Mouse (Mus musculus): Measurements from ENCODE around the gene Hapln1. TPM values are rescaled to one million over a fixed set of nuclear protein-coding genes. Genes with fewer than 3 reads are reported as not detected.

Gene Hapln1
- total RNA-seq, 2 experiments from 2014 or later, result 0.67 to 3.6 TPM

DNA sequence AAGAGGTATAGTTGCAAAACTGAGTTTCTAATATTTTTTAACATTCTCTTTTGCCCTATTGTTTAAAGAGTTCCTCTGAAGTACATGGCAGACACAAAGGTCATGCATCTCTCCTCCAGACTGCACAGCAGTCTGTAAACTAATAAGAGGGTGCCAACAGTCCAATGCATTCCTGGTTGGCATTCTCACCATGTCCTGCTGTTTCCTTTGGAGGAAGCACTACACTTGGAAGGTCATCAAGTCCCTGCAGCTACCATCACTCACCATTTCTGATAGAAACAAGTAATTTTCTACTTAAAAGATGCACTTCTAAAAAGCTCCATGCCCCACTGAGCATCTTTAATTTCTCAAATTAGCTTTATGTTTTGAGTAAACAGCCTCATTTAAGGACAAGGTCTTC lies 57.8 kb downstream of the Hapln1 start:
- no peak for DNase-seq (ENCODE audit: low spot score in 2 of 2)

DNA sequence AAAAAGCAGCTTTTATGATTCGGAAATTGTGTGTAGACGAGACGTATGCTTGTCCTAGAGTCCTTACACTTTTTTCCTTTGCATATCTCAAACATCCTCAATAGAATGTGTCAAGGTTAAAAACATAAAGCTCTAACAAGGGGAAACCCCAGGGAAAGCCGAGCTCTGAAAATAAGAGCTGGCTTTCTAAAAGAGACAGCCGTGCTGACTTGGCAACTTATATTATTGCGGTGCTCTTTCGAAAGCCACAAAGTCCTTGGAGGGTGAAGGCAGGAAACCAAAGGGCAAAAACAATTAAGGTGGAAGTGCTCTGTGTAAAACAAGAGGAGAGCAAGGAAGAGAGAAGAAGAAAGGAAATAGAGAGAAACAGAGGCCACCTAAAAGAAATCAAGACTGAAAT lies 60.9 kb downstream of the Hapln1 start:
- no peak for DNase-seq (ENCODE audit: low spot score in 2 of 2)

DNA sequence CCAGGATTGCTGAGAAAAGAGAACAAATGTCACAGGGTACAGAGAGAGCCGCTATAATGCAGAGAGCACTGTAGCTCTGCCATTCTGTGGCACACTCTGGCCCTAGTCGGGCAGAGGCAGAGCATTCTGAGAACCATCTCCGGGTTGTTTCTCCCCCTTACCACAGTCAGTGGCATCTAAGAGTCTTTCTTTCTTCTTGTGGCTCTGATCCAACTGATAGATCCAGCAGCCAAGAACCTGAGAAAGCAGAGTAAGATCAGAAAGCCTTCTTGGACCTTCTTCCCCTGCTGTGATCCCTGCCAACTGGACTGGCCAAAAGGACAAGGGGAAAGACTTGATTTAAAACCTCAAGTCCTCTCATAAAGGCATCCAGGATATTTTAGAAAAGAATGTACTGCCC lies 63.7 kb downstream of the Hapln1 start:
- no peak for DNase-seq (ENCODE audit: low spot score in 2 of 2)

DNA sequence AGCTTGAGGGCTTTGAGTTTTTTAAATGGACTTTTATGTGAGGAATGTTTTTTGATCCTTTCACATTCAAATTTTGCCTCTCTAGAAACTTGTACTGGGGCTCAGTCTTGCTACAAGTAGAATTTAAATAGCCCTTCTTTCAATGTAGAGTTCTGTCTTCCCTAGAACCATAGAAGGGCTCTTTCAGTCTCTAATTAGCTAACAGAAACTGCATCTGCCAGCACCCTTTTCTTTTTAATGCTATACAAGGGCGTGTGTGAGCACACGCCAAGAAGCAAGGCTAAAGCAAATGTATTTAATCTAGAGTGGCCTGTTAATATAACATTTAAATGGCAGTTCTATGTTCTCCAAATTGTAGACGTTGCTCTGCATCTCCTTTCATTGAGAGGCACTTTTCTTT lies 67.8 kb downstream of the Hapln1 start:
- no peak for DNase-seq (ENCODE audit: low spot score in 2 of 2)

DNA sequence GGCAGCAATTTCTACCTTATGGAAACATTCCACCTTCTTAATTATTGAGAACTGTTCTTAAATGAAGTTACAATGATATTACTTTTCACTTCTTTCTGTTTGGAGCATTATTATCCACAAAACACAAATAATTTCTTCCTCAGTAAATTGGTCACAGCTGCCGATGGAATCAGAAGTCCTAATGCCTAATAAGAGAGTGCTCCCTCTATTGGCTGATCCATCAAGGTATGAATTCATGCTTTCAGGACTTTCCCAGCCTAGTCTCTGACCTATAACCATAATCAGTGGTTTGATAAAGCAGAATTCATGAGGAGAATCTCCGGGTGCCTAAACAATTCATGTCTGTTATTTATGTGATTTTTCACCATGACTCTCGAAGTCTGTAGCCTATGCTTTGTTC lies 79.5 kb downstream of the Hapln1 start:
- no peak for DNase-seq (ENCODE audit: low spot score in 2 of 2)

DNA sequence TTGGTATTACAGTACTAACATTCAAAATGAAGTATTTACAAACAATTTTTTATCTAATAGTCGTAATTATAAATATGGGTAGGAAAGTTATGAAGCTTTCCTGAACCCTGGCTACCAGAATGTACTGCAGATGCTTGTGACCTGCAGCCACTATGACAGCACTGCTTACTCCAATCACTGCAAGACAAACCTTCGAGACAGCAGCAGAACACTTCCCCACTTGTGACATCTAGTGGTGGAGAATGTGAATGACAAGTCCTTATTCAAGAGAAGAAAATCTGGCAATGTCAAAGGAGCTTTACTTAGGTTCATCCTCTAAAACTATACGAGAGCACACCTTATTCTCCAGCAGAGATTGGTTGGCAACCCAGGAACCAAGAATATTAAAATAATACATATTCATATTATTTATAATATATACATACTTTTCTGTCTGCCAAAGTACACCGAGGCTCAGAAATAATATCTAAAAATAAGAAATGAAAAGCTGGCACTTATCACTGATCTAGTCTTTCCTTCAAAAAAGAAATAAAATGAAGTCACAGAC lies 94.6 kb downstream of the Hapln1 start:
- peak in 1 of 2 experiments; percentile 18 for DNase-seq (ENCODE audit: low spot score in 2 of 2)

DNA sequence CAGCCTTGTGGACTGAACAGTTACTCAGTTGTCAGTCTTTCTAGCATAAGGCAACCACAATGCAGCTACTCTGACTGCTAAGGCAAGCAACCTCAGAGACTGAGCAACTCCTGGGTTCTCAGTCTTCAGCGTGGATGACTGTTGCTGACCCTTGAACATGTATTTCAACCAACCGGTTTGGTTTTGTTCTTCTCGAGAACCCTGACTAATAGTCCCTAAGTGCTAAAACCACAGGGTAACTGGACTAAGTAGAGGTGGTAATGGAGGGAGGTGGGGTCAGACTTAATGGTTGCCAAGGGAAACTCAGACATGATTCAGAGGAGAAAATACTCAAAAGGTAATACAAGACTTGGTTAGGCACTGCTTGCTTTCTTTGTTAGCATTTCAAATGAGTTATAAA lies 97.4 kb downstream of the Hapln1 start:
- no peak for DNase-seq (ENCODE audit: low spot score in 2 of 2)

DNA sequence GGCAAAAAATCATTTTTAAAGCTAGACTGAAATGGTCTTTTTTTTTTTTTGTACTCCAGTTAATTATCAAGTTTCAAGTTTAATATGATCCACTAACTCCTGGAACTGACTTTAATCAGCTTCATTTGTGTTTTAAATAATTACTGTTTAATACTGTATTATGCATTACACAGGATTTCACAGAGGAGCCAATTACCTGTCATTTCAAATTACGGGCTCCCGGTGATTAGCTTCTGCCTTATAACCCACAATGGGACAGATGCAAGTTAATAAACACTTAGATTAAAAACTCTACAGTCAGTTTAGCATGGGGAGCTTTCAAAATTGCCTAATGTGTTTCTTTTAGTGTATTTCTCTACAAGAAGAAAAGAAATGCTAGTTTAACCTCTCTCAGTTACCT lies 106.0 kb downstream of the Hapln1 start:
- DNase-seq (ENCODE audit: low spot score in 2 of 2), result no peak

DNA sequence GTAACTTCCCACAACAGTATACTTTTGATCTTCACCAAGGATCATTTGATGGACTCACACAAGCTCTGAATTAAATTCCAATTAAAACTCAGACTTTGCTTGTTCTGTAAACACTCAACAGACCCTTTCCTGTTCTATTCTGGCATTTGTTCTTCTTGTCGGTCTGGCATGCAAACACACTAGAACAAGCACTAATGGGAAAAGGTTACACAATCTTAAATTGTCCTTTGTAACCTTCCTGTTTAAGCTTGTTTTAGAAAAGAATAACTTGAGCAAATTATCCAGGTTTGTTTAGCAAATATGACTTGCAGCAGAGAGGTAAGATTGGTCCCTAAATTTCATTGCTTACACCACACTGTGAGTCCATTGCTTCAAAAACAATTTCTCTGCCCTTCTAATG lies 113.2 kb downstream of the Hapln1 start:
- no peak for DNase-seq (ENCODE audit: low spot score in 2 of 2)

DNA sequence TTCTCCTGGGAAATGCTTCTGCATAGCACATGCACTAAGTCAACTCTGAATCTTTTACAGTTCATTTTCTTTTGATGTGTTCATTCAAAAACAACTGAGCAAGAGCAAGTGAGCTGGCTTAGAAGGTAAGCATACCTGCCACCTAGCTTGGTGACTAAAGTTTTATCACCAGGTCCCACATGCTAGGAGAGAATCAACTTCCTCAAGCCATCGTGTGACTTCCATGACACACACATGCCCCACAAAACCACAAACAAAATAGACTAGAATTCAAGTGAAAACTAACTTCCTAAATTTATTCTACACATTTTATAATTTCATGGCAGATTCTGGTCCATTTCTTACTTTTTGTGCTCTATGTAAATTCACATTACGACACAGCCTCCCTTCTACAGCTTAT lies 113.7 kb downstream of the Hapln1 start:
- DNase-seq (ENCODE audit: low spot score in 2 of 2), result no peak

DNA sequence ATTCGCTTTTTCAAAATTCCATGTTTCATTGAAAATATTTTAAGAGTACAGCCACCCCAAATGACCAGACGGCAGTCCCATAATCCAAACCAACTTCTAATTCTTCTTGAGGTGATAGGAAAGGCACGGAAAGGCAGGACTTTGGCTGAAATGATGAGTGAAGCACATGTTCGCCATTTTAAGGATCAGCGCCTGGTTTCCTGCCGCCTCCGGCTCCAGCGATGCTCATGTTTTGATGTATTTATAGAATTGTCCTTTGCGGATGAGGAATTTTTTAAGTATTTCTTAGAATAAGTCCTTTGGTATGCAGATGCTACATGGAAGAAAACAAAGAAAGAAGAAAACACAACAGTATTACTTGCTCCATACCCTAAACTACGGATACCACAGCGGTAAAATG lies 117.5 kb downstream of the Hapln1 start:
- DNase-seq (ENCODE audit: low spot score in 2 of 2), result no peak

Other genes starting within 250 kb of the Hapln1 start
- gene Vcan, start 202.7 kb downstream of the Hapln1 start, total RNA-seq (2021), result 100 to 1,000 TPM; 184 to 219 TPM

Data from gastrocnemius, postnatal 4 days (tissue).